Mouse (Mus musculus): ENCODE results near the gene Vmn1r19. TPM values are rescaled to one million over a fixed set of nuclear protein-coding genes. Genes with fewer than 3 reads are reported as not detected.
"Not testable (repeated sequence)": the region's sequence is repeated elsewhere in the genome, so short reads cannot be mapped to it uniquely, and the experiment has no call there.

The Vmn1r19 gene
- total RNA-seq (2021) = not detected

DNA sequence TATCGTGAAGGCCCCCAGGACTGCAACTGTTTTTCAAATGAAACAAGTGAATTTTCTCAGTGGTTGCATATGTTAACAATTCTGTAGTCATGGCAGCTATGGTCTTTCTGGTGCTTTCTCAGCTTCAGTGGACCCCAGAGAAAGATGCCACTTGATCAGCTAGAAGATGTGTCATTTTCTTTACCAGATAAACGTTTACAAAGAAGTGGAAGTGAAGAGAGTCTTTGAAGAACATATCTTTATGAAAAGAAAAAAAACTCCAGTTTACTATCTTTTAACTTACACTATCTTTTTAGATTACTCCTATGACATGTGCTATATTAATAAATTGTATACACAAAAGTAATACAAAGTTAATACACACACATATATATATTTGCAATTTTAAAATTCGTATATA lies at the start of gene Vmn1r19:
Gene Vmn1r19 (plus strand): TSS at position 301 of the 400 bp plus-strand sequence.
- not testable (repeated sequence) for DNase-seq

DNA sequence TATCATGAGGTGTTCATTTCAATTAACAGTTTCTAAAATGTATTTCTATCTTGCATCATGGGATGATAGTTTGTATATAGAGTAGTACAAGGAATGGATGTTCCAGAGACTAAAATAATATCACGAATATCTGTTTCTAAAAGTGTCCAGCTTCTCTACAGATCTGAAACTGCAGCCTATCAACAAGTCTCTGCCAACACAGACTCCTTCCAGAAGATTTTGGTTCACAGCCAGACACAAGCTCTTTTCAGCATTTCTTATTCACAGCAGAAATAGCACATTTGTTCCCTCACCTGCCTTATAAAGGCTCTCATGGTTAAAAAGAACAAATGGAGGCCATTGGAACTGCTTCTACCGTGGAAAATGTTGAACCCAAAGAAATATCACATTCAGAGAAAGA lies 46.7 kb upstream of the Vmn1r19 start:
- DNase-seq = no peak

DNA sequence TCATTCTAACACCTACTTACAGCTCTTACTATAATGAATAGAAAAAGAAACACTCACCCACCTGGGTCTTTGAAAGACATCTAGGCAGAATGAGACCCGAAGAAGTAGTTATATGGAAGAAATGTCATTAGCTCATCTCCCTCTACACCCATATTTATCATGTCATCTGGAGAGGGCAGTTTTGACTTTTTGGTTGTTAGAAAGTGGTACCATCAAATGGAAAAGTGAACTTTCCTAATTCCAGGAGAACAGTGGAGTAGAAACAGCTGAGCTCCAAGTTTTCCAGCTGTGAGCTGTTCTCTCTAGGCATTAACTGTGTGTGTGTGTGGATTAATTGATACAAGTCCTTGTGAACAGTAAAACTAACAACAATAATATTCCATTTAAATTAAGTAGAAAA lies 40.0 kb upstream of the Vmn1r19 start, which contains the start of gene Vmn1r17:
Gene Vmn1r17 (minus strand): TSS at position 101 of the 400 bp plus-strand sequence.
- DNase-seq = no peak

DNA sequence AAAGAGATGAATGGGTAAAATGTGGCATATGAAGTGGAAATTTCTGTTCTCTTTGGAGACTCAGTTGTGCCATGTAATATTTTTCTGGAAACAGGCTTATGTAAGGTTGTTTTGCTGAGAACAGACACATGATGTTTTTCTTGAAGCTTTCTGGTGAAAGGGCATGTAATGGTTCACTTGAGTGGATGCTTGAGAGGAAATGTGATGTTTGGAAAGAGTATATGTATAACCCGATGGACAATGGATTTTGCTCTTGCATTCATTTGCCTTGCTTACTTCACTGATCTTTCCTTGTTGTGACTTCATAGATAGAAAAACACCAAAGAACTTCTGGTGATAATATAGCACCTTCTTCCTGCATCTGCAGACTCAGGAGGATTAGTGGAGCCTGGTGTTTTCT lies 37.7 kb upstream of the Vmn1r19 start:
- not testable (repeated sequence) for DNase-seq

DNA sequence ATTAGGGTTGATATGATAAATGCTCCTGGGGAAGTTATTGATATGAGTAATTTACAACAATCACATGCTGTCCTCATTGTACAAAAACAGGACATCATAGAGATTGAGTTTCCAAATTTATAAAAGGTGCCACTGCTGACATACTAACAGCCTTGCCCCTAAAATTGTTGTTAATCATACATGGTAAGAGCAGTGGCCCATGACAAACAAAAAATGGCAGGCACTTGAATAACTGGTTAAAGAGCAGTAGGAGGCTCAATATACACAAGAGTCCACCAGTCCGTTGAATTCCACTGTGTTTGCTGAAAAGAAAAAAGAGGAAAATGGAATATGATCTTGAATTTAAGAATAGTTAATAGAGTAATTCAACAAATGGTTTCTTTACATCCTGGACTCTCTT lies 36.1 kb upstream of the Vmn1r19 start:
- DNase-seq = no peak

DNA sequence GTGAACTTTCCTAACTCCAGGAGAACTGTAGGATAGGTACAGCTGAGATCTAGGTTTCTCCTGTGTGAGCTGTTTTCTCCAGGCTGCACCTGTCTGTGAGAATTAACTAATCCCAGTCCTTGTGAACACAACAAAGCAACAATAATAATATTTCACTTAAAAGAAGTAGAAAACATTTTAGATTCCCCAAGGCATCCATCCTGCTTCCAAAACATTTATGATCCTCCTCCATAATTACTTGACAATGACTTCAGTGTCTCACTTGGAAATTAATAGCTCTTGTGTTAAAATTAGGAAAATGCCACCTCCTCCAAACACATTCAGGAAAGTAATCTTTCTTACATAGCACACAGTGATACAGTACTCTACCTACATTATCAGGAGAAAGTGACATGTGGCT lies 7.9 kb upstream of the Vmn1r19 start, which contains the start of gene Vmn1r18:
Gene Vmn1r18 (minus strand): TSS at position 101 of the 400 bp plus-strand sequence.
- no peak for DNase-seq

DNA sequence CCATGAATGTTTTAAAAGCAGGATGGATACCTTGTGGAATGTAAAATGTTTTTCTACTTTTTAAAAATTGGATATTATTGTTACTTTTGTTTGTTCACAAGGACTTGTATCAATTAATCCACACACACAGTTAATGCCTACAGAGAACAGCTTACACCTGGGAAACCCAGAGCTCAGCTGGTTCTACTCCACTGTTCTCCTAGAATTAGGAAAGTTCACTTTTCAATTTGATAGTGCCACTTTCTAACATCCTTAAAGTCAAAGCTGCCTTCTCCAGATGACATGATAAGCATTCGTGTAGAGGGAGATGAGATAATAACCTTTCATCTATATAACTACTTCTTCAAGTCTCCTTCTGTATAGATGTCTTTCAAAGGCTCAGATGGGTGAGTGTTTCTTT lies 25.1 kb downstream of the Vmn1r19 start, which contains the start of gene Vmn1r20:
Gene Vmn1r20 (plus strand): TSS at position 301 of the 400 bp plus-strand sequence.
- no peak for DNase-seq

DNA sequence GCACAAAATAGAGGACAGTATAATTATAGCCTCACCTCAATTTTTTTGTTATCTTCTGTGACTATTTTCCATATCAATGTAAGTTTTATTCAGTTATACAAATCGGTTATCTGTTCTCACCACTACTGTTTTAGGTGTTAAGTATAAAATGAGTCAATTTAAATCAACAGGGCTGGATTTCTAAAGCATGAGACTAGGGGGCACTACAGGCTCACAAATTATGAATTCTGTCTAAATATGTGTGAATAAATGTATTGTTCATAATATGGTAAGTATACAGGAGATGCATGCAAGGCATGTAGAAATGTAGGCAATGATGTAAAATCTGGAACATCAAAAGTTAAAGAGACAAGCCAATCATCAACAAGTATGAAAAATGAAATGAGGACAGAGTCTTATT lies 27.6 kb downstream of the Vmn1r19 start:
- peak; percentile 5 for DNase-seq

Other genes starting within 250 kb of the Vmn1r19 start
- gene Vmn1r12, start 246.9 kb upstream of the Vmn1r19 start, total RNA-seq (2021) = not detected
- not detected for gene Vmn1r13, start 200.5 kb upstream of the Vmn1r19 start, total RNA-seq (2021)
- not detected for gene Vmn1r14, start 172.1 kb upstream of the Vmn1r19 start, total RNA-seq (2021)
- not detected for gene Vmn1r15, start 145.8 kb upstream of the Vmn1r19 start, total RNA-seq (2021)
- gene Vmn1r16, start 74.3 kb upstream of the Vmn1r19 start, total RNA-seq (2021) = not detected
- not detected for gene Vmn1r17, start 40.1 kb upstream of the Vmn1r19 start, total RNA-seq (2021)
- not detected for gene Vmn1r18, start 8.0 kb upstream of the Vmn1r19 start, total RNA-seq (2021)
- gene Vmn1r20, start 25.1 kb downstream of the Vmn1r19 start, total RNA-seq (2021) = not detected
- gene Ppm1k, start 131.7 kb downstream of the Vmn1r19 start, total RNA-seq (2021) = 10 to 100 TPM; 14.7 to 18.8 TPM
- 1 to 10 TPM; 5.6 to 5.7 TPM for gene Herc6, start 177.2 kb downstream of the Vmn1r19 start, total RNA-seq (2021)